Mouse (Mus musculus): ENCODE results near the gene Ntng1. TPM values are rescaled to one million over a fixed set of nuclear protein-coding genes. Genes with fewer than 3 reads are reported as not detected.
"Not testable (repeated sequence)": the region's sequence is repeated elsewhere in the genome, so short reads cannot be mapped to it uniquely, and the experiment has no call there.

Ntng1 gene
- polyA plus RNA-seq, 1 experiment from 2014 or later, result 12.2 TPM

DNA sequence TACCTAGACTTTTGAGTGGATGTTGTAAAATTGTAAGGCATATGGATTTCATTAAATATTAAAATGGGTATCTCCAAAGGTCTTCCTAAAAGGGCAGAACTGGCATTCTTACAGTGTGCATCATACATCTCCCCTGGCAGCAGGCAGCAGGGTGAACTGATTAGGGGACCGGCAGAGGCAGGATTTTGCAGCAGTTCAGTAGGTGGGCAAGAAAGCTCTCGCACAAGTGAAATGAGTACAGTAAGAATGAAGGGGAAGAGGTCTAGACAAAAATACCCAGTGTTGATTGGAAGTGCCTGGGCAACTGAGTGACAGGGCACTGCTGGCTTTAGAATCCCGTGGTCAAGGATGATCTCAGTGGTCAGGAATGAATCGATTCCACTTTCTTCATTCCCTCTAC, 378.7 kb downstream of the Ntng1 start:
- 78% methylated on average over 4 of the region's 4 CpGs for WGBS

DNA sequence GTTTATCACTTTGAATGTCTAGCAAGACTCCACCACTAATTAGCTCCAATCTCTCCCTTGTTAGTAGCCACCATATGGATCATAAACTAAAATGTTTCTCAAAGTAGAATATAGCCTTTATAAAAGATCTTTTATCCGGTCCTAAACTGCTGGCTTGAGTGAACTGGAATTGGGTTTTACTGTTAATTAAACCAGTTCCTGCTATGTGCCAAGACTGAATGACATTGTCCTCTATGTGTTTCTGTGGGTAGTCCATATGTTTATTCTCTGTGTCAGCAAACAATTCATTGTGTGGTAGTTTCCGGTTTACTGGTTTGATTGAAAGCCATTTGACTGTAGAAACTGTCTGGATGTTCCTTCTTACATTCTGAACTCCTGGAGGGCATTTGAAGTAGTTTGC, 387.4 kb downstream of the Ntng1 start:
- H3K4me3 ChIP-seq (ENCODE audit: low read depth, low read length), result no peak overlapping the region
- H3K4me2 ChIP-seq (ENCODE audit: low read length), result no peak overlapping the region
- ATAC-seq (peak; percentile 80), DNase-seq (ENCODE audit: low spot score) (peak; percentile 71)
- H3K36me3 ChIP-seq (ENCODE audit: control insufficient read depth, insufficient read depth, low read length), result no peaks in the 10 kb centered on the region
- H3K9ac ChIP-seq (ENCODE audit: low read length), result no peak overlapping the region
- 24% methylated on average over 2 of the region's 2 CpGs for WGBS
- H3K27ac ChIP-seq (ENCODE audit: low read depth, low read length), result no peak overlapping the region
- no peaks in the 10 kb centered on the region for H3K4me1 ChIP-seq (ENCODE audit: control insufficient read depth, insufficient read depth, low read length)
- no peaks in the 10 kb centered on the region for H3K27me3 ChIP-seq (replicated peaks; ENCODE audit: control insufficient read depth, insufficient read depth, low read length)
- no peaks in the 10 kb centered on the region for H3K9me3 ChIP-seq (replicated peaks; ENCODE audit: control insufficient read depth, low read length)

More for the DNA sequence above, 378.7 kb downstream of the Ntng1 start:
- Histone ChIP-seq H3K27ac (ENCODE audit: low read depth, low read length) (no peak overlapping the region), H3K27me3 (replicated peaks; ENCODE audit: control insufficient read depth, insufficient read depth, low read length) (no peaks in the 10 kb centered on the region), H3K9ac (ENCODE audit: low read length) (no peak overlapping the region), H3K36me3 (ENCODE audit: control insufficient read depth, insufficient read depth, low read length) (no peaks in the 10 kb centered on the region), H3K9me3 (replicated peaks; ENCODE audit: control insufficient read depth, low read length) (no peaks in the 10 kb centered on the region), H3K4me2 (ENCODE audit: low read length) (no peak overlapping the region), H3K4me3 (ENCODE audit: low read depth, low read length) (no peak overlapping the region), H3K4me1 (ENCODE audit: control insufficient read depth, insufficient read depth, low read length) (no peaks in the 10 kb centered on the region)
- ATAC-seq (no peak), DNase-seq (ENCODE audit: low spot score) (no peak)

DNA sequence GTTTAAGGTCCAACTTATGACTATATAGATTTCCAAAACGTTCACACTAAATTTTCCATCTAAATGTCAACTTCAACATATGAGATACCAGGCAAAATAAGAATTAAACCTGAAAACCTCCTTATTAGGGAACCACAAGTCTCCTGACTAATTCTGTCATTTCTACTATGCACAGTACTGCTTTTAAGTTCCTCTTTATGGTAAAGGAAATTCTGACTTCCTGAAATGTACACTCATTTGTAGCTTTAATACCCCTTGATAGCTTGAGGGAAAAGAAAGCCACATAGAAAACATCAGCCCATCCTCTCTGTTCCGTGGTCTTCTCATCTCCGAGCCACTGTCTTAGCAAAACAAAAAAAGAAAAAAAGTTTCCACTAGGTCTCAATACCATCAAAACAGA, 396.2 kb downstream of the Ntng1 start:
- not testable (repeated sequence) for H3K27ac ChIP-seq (ENCODE audit: low read depth, low read length); ATAC-seq; H3K9ac ChIP-seq (ENCODE audit: low read length); H3K4me2 ChIP-seq (ENCODE audit: low read length); H3K4me1 ChIP-seq (ENCODE audit: control insufficient read depth, insufficient read depth, low read length); H3K4me3 ChIP-seq (ENCODE audit: low read depth, low read length); DNase-seq (ENCODE audit: low spot score); H3K9me3 ChIP-seq (replicated peaks; ENCODE audit: control insufficient read depth, low read length); H3K36me3 ChIP-seq (ENCODE audit: control insufficient read depth, insufficient read depth, low read length); H3K27me3 ChIP-seq (replicated peaks; ENCODE audit: control insufficient read depth, insufficient read depth, low read length)
- 74% methylated on average over 3 of the region's 3 CpGs for WGBS

DNA sequence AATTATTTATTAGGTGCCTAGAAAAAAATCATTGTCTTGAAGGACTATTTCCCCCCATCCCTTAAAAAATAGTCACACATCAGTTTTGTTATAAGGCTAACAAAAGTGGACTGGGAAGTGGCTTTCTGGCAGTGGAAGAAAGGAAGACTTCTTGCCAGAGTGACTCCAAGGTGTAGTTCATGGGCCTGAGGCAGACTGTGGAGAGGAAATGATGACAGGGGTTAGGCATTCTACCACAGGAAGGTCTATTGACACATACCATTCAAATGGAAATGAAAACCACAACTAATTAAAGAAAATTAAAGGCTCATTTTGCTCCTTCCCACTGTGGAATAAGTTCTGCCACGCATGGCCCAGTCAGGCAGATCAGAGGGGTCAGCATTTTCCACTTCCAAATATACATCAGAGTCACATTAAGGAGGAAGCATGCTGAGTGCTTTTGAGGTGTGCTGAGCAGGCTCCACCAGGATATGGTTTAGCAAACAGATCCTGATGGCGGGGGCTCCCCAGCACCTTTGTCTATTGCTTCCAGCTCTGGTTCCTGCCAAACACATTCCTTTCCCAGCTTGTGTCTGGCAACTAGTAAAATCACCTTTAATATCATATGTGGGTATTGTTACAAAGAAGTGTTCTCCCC, 403.2 kb downstream of the Ntng1 start:
- 20% methylated on average over 2 of the region's 2 CpGs for WGBS

DNA sequence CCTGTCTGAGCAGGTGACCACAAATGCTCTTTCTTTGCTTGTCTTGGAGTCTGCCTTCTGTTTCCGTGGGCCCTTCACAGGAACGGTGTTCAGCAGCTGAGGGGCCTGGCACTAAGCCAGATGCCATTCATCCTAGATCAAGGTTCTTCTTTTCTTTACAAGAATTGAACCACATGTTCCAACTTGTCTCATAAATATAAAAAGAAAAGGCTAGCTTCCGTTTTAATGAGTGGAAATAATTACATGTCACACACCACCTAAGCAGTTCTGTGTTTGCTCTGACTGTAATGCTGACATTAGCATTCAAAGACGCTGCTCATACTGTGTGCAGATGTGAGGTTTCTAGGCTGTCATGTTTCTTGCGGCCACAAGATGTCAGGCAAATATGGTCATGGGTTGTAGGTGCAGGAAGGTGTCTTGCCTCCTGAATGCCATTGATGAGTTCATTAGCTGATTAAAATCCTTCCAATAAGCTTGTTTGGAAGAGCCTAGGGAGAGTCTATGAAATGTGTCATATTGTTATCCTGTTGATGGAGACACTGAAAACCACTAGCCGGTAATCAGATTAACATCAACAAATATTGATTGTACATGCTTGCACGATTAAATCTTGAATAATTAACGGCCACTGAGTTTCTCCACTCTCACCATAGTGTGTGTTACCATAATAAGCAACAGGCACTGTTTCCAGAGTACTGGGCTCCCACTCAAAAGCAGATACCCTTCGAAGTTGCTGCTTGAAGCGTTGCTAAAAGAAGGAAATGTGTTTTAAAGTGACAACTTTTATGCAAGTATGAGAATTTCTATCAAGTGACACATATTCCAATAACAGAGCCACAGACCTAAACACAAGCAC, 411.3 kb downstream of the Ntng1 start:
- ATAC-seq, result peak; percentile 90
- Histone ChIP-seq H3K4me3 (ENCODE audit: low read depth, low read length) (no peak overlapping the region), H3K4me1 (ENCODE audit: control insufficient read depth, insufficient read depth, low read length) (peaks cover 27% of the 10 kb centered on the region), H3K9me3 (replicated peaks; ENCODE audit: control insufficient read depth, low read length) (no peaks in the 10 kb centered on the region), H3K27me3 (replicated peaks; ENCODE audit: control insufficient read depth, insufficient read depth, low read length) (no peaks in the 10 kb centered on the region), H3K27ac (ENCODE audit: low read depth, low read length) (peak overlapping the region; percentile 80), H3K9ac (ENCODE audit: low read length) (no peak overlapping the region), H3K36me3 (ENCODE audit: control insufficient read depth, insufficient read depth, low read length) (no peaks in the 10 kb centered on the region), H3K4me2 (ENCODE audit: low read length) (peak overlapping the region; percentile 14; the same call in 1 of the 2 replicates)
- WGBS, result 22% methylated on average over 10 of the region's 10 CpGs
- DNase-seq (ENCODE audit: low spot score), result peak; percentile 88

More for the DNA sequence above, 403.2 kb downstream of the Ntng1 start:
- Histone ChIP-seq H3K9ac (ENCODE audit: low read length) (no peak overlapping the region), H3K27me3 (replicated peaks; ENCODE audit: control insufficient read depth, insufficient read depth, low read length) (no peaks in the 10 kb centered on the region), H3K9me3 (replicated peaks; ENCODE audit: control insufficient read depth, low read length) (no peaks in the 10 kb centered on the region), H3K4me2 (ENCODE audit: low read length) (no peak overlapping the region), H3K36me3 (ENCODE audit: control insufficient read depth, insufficient read depth, low read length) (no peaks in the 10 kb centered on the region), H3K27ac (ENCODE audit: low read depth, low read length) (no peak overlapping the region), H3K4me1 (ENCODE audit: control insufficient read depth, insufficient read depth, low read length) (peaks cover 3% of the 10 kb centered on the region; the same call in 1 of the 2 replicates), H3K4me3 (ENCODE audit: low read depth, low read length) (no peak overlapping the region)
- DNase-seq (ENCODE audit: low spot score) (peak; percentile 20), ATAC-seq (peak; percentile 50; the same call in 1 of the 2 replicates)

DNA sequence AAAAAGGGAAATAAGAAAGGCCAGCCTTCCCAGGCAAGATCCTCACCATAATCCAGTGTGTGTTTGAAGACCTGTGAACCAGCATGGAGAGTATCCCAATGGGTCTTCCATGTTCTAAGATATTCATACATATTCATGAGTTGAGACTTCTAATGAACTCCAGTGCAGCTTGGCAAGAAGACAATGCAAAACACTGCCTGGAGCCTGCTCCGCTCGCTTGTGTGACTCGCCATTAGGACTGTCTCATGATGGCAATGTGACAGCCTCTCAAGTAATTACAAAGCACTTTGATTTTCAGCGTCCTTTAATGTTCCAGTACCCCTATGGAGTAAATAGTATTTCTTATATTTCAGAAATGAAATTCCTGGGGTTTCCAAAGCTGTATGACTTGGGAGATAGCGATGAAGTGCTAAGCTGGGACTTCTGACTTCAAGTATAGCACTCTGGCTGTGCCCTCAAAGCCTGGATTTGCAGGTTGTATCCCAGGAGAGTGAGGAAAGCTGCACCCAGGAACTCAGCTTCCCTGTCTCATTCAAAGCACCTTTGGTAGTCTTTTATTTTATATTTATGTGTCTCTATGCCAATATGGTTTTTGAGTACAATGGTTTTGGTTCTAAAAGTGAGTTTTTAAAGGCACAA, 412.1 kb downstream of the Ntng1 start:
- Histone ChIP-seq H3K9ac (ENCODE audit: low read length) (no peak overlapping the region), H3K36me3 (ENCODE audit: control insufficient read depth, insufficient read depth, low read length) (no peaks in the 10 kb centered on the region), H3K9me3 (replicated peaks; ENCODE audit: control insufficient read depth, low read length) (no peaks in the 10 kb centered on the region), H3K4me2 (ENCODE audit: low read length) (peak overlapping the region; percentile 14; the same call in 1 of the 2 replicates), H3K27me3 (replicated peaks; ENCODE audit: control insufficient read depth, insufficient read depth, low read length) (no peaks in the 10 kb centered on the region), H3K4me1 (ENCODE audit: control insufficient read depth, insufficient read depth, low read length) (peaks cover 27% of the 10 kb centered on the region), H3K4me3 (ENCODE audit: low read depth, low read length) (no peak overlapping the region), H3K27ac (ENCODE audit: low read depth, low read length) (peak overlapping the region; percentile 80)
- DNase-seq (ENCODE audit: low spot score) (peak; percentile 94), ATAC-seq (peak; percentile 84)
- WGBS, result 10% methylated on average over 5 of the region's 5 CpGs

Other genes starting within 250 kb of the Ntng1 start
- gene Prmt6, start 107.0 kb upstream of the Ntng1 start, polyA plus RNA-seq (2014; fragmentation: Nextera tagmentation; extraction: Ambion mirVana), result 26.8 and 28.1 TPM in 2 replicates